Mouse (Mus musculus): ENCODE data around the gene Cyp4f39. TPM values are rescaled to one million over a fixed set of nuclear protein-coding genes. Genes with fewer than 3 reads are reported as not detected.
A peak's percentile ranks its signal among the peaks of the same experiment; 100 is the strongest.

Cyp4f39 gene
- polyA plus RNA-seq, 1 experiment from 2014 or later = 8.9 TPM

DNA sequence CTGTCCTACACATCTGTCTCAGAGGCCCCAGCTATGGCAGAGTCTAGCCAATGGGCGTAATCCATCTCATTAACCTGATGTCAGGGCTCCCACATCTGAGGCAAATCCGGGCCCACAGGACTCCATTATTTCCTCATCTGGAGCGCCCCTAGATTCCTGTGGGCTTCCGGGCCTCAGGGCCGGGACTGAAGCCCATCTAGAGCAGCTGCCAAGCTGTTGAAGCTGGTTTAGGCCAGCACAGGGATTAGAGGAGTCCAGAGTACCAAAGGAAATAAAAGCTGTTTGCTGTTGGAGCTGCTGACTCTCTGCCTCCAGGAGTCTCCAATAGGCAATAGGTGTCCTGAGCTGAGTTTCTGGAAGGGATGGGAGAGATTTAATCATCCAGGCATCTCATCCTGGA, 17.4 kb upstream of the Cyp4f39 start:
- Histone ChIP-seq H3K9me3 (no peaks in the 10 kb centered on the region), H3K27ac (no peak overlapping the region), H3K36me3 (no peaks in the 10 kb centered on the region), H3K4me3 (replicated peaks) (no peak overlapping the region), H3K27me3 (replicated peaks) (no peaks in the 10 kb centered on the region), H3K4me1 (no peaks in the 10 kb centered on the region), H3K9ac (no peak overlapping the region), H3K4me2 (no peak overlapping the region)
- ATAC-seq (ENCODE audit: insufficient read depth, low FRiP score, low read depth) = no peak
- 74% methylated on average over 5 of the region's 5 CpGs for WGBS

DNA sequence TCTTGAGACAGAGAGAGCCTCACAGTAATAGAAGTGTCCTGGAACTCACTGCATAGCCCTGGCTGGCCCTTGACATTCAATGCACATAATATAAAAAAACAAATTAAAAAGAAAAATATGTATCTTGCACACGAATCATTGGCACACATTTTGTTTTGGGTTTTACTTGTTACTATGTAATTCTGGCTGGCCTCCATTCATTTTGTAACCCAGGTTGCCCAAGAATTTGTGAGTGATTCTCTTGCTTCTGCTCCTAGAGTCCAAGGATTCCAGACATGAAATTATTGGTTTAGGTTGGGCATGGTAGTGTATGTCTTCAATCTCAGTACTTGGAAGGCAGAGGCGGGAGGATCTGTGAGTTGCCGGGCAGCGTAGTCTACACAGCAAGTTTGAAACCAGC, 15.4 kb upstream of the Cyp4f39 start:
- H3K27me3 ChIP-seq (replicated peaks) = no peaks in the 10 kb centered on the region

GRCm38 (mm10) chr17:32443245-32443644, 9.3 kb upstream of the Cyp4f39 start:
- no peak for ATAC-seq (ENCODE audit: insufficient read depth, low FRiP score, low read depth)
- Histone ChIP-seq H3K4me3 (replicated peaks) (no peak overlapping the region), H3K27ac (no peak overlapping the region), H3K27me3 (replicated peaks) (no peaks in the 10 kb centered on the region), H3K9ac (no peak overlapping the region), H3K4me1 (no peaks in the 10 kb centered on the region), H3K9me3 (no peaks in the 10 kb centered on the region), H3K36me3 (no peaks in the 10 kb centered on the region), H3K4me2 (no peak overlapping the region)
- 69% methylated on average over 6 of the region's 6 CpGs for WGBS

More for the DNA sequence above, 15.4 kb upstream of the Cyp4f39 start:
- no peak overlapping the region for H3K9ac ChIP-seq
- 92% methylated on average over 4 of the region's 4 CpGs for WGBS
- no peaks in the 10 kb centered on the region for H3K4me1 ChIP-seq
- no peaks in the 10 kb centered on the region for H3K36me3 ChIP-seq
- H3K27ac ChIP-seq = no peak overlapping the region
- no peak overlapping the region for H3K4me3 ChIP-seq (replicated peaks)
- H3K4me2 ChIP-seq = no peak overlapping the region
- no peaks in the 10 kb centered on the region for H3K9me3 ChIP-seq
- no peak for ATAC-seq (ENCODE audit: insufficient read depth, low FRiP score, low read depth)

DNA sequence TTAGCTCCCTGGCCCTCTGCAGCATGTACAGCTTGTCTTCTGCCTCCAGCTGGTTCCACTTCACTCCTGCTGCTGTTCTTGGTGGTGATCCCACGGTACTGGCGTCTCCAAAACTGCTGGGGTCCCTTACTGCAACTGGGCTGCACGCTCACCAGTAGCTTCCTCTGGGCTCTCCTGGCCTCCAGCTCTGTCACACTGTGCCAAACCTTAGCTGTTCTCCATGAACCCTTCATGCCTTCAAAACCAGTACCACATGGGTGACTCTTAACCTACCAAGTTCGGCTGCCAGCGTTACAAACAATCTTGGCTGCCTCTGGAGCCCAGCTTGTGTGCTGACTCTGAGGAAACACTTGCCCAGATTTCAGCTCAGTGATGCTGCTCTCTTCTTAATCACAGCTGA, 7.5 kb upstream of the Cyp4f39 start:
- no peaks in the 10 kb centered on the region for H3K36me3 ChIP-seq
- ATAC-seq (ENCODE audit: insufficient read depth, low FRiP score, low read depth) = no peak
- no peak overlapping the region for H3K4me2 ChIP-seq
- no peak overlapping the region for H3K27ac ChIP-seq
- no peaks in the 10 kb centered on the region for H3K27me3 ChIP-seq (replicated peaks)
- no peak overlapping the region for H3K9ac ChIP-seq
- WGBS = 76% methylated on average over 5 of the region's 5 CpGs
- H3K9me3 ChIP-seq = no peaks in the 10 kb centered on the region
- H3K4me1 ChIP-seq = no peaks in the 10 kb centered on the region
- no peak overlapping the region for H3K4me3 ChIP-seq (replicated peaks)

GRCm38 (mm10) chr17:32447195-32447594, 5.3 kb upstream of the Cyp4f39 start:
- H3K27ac ChIP-seq = no peak overlapping the region

GRCm38 (mm10) chr17:32449042-32449441, 3.5 kb upstream of the Cyp4f39 start:
- H3K9ac ChIP-seq = no peak overlapping the region
- no peaks in the 10 kb centered on the region for H3K9me3 ChIP-seq
- H3K4me2 ChIP-seq = no peak overlapping the region
- H3K27ac ChIP-seq = no peak overlapping the region
- H3K27me3 ChIP-seq (replicated peaks) = no peaks in the 10 kb centered on the region; the same call in 1 of the 2 replicates
- no peak for ATAC-seq (ENCODE audit: insufficient read depth, low FRiP score, low read depth)
- no peaks in the 10 kb centered on the region for H3K36me3 ChIP-seq
- 89% methylated on average over 1 of the region's 1 CpGs for WGBS
- H3K4me1 ChIP-seq = 0 out of 2 replicates have a peak, but pooled peaks cover 6% of the 10 kb centered on the region
- no peak overlapping the region for H3K4me3 ChIP-seq (replicated peaks)

More at GRCm38 (mm10) chr17:32447195-32447594, 5.3 kb upstream of the Cyp4f39 start:
- H3K9ac ChIP-seq = no peak overlapping the region
- H3K9me3 ChIP-seq = no peaks in the 10 kb centered on the region
- H3K4me1 ChIP-seq = 0 out of 2 replicates have a peak, but pooled peaks cover under 1% of the 10 kb centered on the region
- no peak for ATAC-seq (ENCODE audit: insufficient read depth, low FRiP score, low read depth)
- H3K36me3 ChIP-seq = no peaks in the 10 kb centered on the region
- H3K27me3 ChIP-seq (replicated peaks) = no peaks in the 10 kb centered on the region
- no peak overlapping the region for H3K4me3 ChIP-seq (replicated peaks)
- no peak overlapping the region for H3K4me2 ChIP-seq

DNA sequence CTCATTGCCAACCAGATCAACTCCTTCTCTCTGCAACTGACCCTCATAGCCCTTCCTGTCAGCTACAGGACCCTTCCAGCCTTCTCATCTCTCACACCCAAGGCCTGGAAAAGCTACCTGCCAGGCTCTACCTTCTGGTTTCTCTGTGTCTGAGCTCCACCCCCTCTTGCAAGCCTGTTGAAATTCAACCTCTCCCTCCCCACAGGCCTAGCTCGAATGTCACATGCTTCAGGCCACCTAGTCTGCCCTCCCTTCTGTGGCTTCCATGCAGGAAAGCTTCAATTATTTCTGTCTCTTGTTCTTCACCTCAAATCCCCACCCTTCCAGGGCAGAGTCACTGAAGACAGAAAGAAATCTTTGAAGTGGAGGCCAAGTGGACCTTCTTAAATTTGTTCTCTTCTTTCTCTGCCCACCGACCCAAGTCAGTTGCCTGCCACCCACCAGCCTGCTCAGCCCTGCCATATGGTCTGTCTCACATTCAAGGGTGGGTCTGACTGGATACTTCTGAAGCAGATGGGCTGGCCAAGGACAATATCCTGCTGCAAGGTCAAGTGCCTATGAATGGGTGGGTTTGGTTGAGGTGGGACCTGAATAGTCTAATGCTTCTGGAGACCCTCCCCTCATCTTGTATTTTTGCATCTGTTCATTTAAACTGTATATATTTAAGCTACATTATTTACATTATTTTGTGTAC, 1.5 kb upstream of the Cyp4f39 start:
- no peak overlapping the region for H3K4me2 ChIP-seq
- H3K27ac ChIP-seq = no peak overlapping the region
- no peak for ATAC-seq (ENCODE audit: insufficient read depth, low FRiP score, low read depth)
- H3K36me3 ChIP-seq = no peaks in the 10 kb centered on the region
- no peaks in the 10 kb centered on the region; the same call in 1 of the 2 replicates for H3K27me3 ChIP-seq (replicated peaks)
- H3K4me1 ChIP-seq = 0 out of 2 replicates have a peak, but pooled peaks cover 6% of the 10 kb centered on the region
- no peak overlapping the region for H3K4me3 ChIP-seq (replicated peaks)
- H3K9me3 ChIP-seq = no peaks in the 10 kb centered on the region
- WGBS = 35% methylated on average over 2 of the region's 2 CpGs
- H3K9ac ChIP-seq = no peak overlapping the region

DNA sequence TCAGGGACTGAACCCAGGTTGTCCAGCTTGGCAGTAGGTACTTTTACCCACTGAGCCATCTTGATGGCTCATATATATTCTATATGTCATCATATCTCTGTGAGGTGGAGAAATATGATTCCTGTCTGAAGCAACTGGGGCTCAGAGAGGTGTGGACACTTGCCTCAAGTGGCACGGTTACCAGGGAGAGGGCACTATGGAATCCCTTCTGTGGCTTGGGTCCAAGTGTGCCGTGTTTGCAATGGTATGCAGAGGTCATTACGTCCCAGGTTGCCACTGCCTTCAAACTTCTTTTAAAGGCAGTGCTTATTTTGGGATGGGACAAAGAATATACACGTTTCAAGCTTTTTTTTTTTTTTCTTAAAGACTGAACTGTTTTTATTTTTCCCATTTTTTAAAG, 1.7 kb downstream of the Cyp4f39 start:
- no peak overlapping the region for H3K4me3 ChIP-seq (replicated peaks)
- WGBS = 74% methylated on average over 4 of the region's 4 CpGs
- H3K4me1 ChIP-seq = 0 out of 2 replicates have a peak, but pooled peaks cover 6% of the 10 kb centered on the region
- H3K36me3 ChIP-seq = no peaks in the 10 kb centered on the region
- no peak overlapping the region for H3K4me2 ChIP-seq
- H3K27ac ChIP-seq = no peak overlapping the region
- no peak overlapping the region for H3K9ac ChIP-seq
- no peaks in the 10 kb centered on the region for H3K9me3 ChIP-seq
- H3K27me3 ChIP-seq (replicated peaks) = no peaks in the 10 kb centered on the region; the same call in 1 of the 2 replicates
- no peak for ATAC-seq (ENCODE audit: insufficient read depth, low FRiP score, low read depth)

- 29% methylated on average over 2 of the region's 2 CpGs for WGBS
- no peak overlapping the region for H3K4me3 ChIP-seq (replicated peaks)
- no peak overlapping the region for H3K27ac ChIP-seq
- H3K9me3 ChIP-seq = no peaks in the 10 kb centered on the region
- peak; percentile 73; the same call in 1 of the 2 replicates for ATAC-seq (ENCODE audit: insufficient read depth, low FRiP score, low read depth)
- no peak overlapping the region for H3K4me2 ChIP-seq
- 0 out of 2 replicates have a peak, but pooled peaks cover 6% of the 10 kb centered on the region for H3K4me1 ChIP-seq
- no peak overlapping the region for H3K9ac ChIP-seq
- no peaks in the 10 kb centered on the region for H3K36me3 ChIP-seq
- no peaks in the 10 kb centered on the region; the same call in 1 of the 2 replicates for H3K27me3 ChIP-seq (replicated peaks)
Measured at GRCm38 (mm10) chr17:32454997-32455396, 2.5 kb downstream of the Cyp4f39 start.

GRCm38 (mm10) chr17:32468494-32468893, 16.0 kb downstream of the Cyp4f39 start:
- Histone ChIP-seq H3K4me1 (no peaks in the 10 kb centered on the region), H3K27me3 (replicated peaks) (no peaks in the 10 kb centered on the region), H3K9ac (no peak overlapping the region), H3K4me2 (no peak overlapping the region), H3K9me3 (no peaks in the 10 kb centered on the region), H3K36me3 (no peaks in the 10 kb centered on the region), H3K27ac (no peak overlapping the region), H3K4me3 (replicated peaks) (no peak overlapping the region)
- 52% methylated on average over 7 of the region's 7 CpGs for WGBS
- ATAC-seq (ENCODE audit: insufficient read depth, low FRiP score, low read depth) = no peak

- no peaks in the 10 kb centered on the region for H3K4me1 ChIP-seq
- H3K9me3 ChIP-seq = no peaks in the 10 kb centered on the region
- no peaks in the 10 kb centered on the region for H3K27me3 ChIP-seq (replicated peaks)
- H3K4me3 ChIP-seq (replicated peaks) = no peak overlapping the region
- ATAC-seq (ENCODE audit: insufficient read depth, low FRiP score, low read depth) = no peak
- 73% methylated on average over 4 of the region's 4 CpGs for whole genome bisulfite sequencing
- H3K9ac ChIP-seq = no peak overlapping the region
- H3K4me2 ChIP-seq = no peak overlapping the region
- no peaks in the 10 kb centered on the region for H3K36me3 ChIP-seq
- H3K27ac ChIP-seq = no peak overlapping the region
Measured at GRCm38 (mm10) chr17:32470795-32471194, 18.3 kb downstream of the Cyp4f39 start.

GRCm38 (mm10) chr17:32472176-32472575, 19.7 kb downstream of the Cyp4f39 start:
- no peak overlapping the region for H3K9ac ChIP-seq
- no peaks in the 10 kb centered on the region for H3K27me3 ChIP-seq (replicated peaks)
- no peak overlapping the region for H3K4me3 ChIP-seq (replicated peaks)
- H3K4me1 ChIP-seq = no peaks in the 10 kb centered on the region
- H3K4me2 ChIP-seq = no peak overlapping the region
- ATAC-seq (ENCODE audit: insufficient read depth, low FRiP score, low read depth) = no peak
- no peaks in the 10 kb centered on the region for H3K9me3 ChIP-seq
- 52% methylated on average over 7 of the region's 7 CpGs for WGBS
- no peaks in the 10 kb centered on the region for H3K36me3 ChIP-seq
- H3K27ac ChIP-seq = no peak overlapping the region
